Mouse (Mus musculus): ENCODE results near the gene Exosc7.

- no peak for TF ChIP-seq CTCF (IDR thresholded peaks at IDR 0.05 in 2 of 3, conservative IDR thresholded peaks at IDR 0.05 in 1 of 3; ENCODE audit: control insufficient read depth in 1 of 3, insufficient read depth in 1 of 3, low read depth in 2 of 3, low read length in 3 of 3, poor library complexity in 1 of 3, severe bottlenecking in 1 of 3)
- no peak for TF ChIP-seq E2F4 (IDR thresholded peaks at IDR 0.05; ENCODE audit: borderline replicate concordance, low read depth, low read length)
- no peak for TF ChIP-seq CHD2 (IDR thresholded peaks at IDR 0.05; ENCODE audit: low read length)
- TF ChIP-seq ZC3H11A (IDR thresholded peaks at IDR 0.05; ENCODE audit: low read depth, low read length) = no peak
- TF ChIP-seq POLR2A (IDR thresholded peaks at IDR 0.05; ENCODE audit: control insufficient read depth in 1 of 2, insufficient read depth in 1 of 2, low read depth in 1 of 2, low read length in 2 of 2, poor library complexity in 1 of 2) = no peak
- TF ChIP-seq MEF2A (IDR thresholded peaks at IDR 0.05; ENCODE audit: extremely low read depth, insufficient replicate concordance, low read depth, low read length, poor library complexity, severe bottlenecking) = no peak
- no peak for TF ChIP-seq GABPA (IDR thresholded peaks at IDR 0.05; ENCODE audit: low read depth, low read length)
- no peak for TF ChIP-seq MAX (IDR thresholded peaks at IDR 0.05; ENCODE audit: low read length)
- TF ChIP-seq ELF1 (IDR thresholded peaks at IDR 0.05; ENCODE audit: low read depth, low read length) = no peak
- TF ChIP-seq EP300 (IDR thresholded peaks at IDR 0.05; ENCODE audit: low read depth in 1 of 2, low read length in 2 of 2) = no peak
Measured at GRCm38 (mm10) chr9:123156910-123157361, 43.9 kb downstream of the Exosc7 start.
